Mouse (Mus musculus) stomach, embryonic 16.5 days (tissue): ENCODE data around the gene Zfp692. TPM values are rescaled to one million over a fixed set of nuclear protein-coding genes. Genes with fewer than 3 reads are reported as not detected.
A peak's percentile ranks its signal among the peaks of the same experiment; 100 is the strongest.

Source experiments
- ATAC-seq: fragments of 200-750 bp; cut with Nextera tagmentation; 2 replicates; pipeline ENCODE4 v1.8.0; 2017; ENCODE audit warnings: moderate number of reproducible peaks, moderate TSS enrichment; ENCODE audit not compliant: insufficient read depth, low FRiP score
- H3K27ac ChIP-seq: fragments of 300-500 bp; sonication (generic); 2 replicates; pipeline ENCODE4 v1.5.1; 2014; ENCODE audit warnings: low read length
- H3K27me3 ChIP-seq: fragments of 300-500 bp; sonication (generic); 2 replicates; pipeline ENCODE4 v1.6.1; 2014; ENCODE audit warnings: low read length, control low read depth, mixed read lengths; ENCODE audit not compliant: control insufficient read depth, insufficient read depth
- H3K36me3 ChIP-seq: fragments of 300-500 bp; sonication (generic); 2 replicates; pipeline ENCODE4 v1.6.1; 2014; ENCODE audit warnings: low read length; ENCODE audit not compliant: control insufficient read depth, insufficient read depth
- H3K4me1 ChIP-seq: fragments of 300-500 bp; sonication (generic); 2 replicates; pipeline ENCODE4 v1.6.1; 2014; ENCODE audit warnings: low read length, control low read depth, mixed read lengths; ENCODE audit not compliant: control insufficient read depth, insufficient read depth
- H3K4me2 ChIP-seq: fragments of 300-500 bp; sonication (generic); 2 replicates; pipeline ENCODE4 v1.6.1; 2014; ENCODE audit warnings: low read depth, low read length, mixed read lengths
- H3K4me3 ChIP-seq: fragments of 300-500 bp; sonication (generic); replicated peaks from 2 replicates; pipeline ENCODE4 v1.5.1; 2014; ENCODE audit warnings: mild to moderate bottlenecking, low read length
- H3K9ac ChIP-seq: fragments of 300-500 bp; sonication (generic); 2 replicates; pipeline ENCODE4 v1.6.1; 2014; ENCODE audit warnings: low read length
- H3K9me3 ChIP-seq: fragments of 300-500 bp; sonication (generic); replicated peaks from 2 replicates; pipeline ENCODE4 v1.6.1; 2016; ENCODE audit warnings: low read length, control low read depth; ENCODE audit not compliant: control insufficient read depth
- WGBS: fragments of 180-500 bp; shearing (Covaris S2); extraction: QIAGEN DNeasy Blood & Tissue Kit; methylation state at CpG from one replicate; pipeline ENCODE4 v1.1.7; 2014; 5-methylcytosine and 5-hydroxymethylcytosine counted together
- polyA plus RNA-seq: library from polyadenylated mRNA; unstranded; fragments of >200 nt; fragmentation: Nextera tagmentation; extraction: Ambion mirVana; gene quantifications from 2 replicates; pipeline ENCODE4 v1.2.1, GENCODE M21; 2015

Zfp692 gene
- polyA plus RNA-seq, 1 experiment from 2014 or later: 28.8 TPM

DNA sequence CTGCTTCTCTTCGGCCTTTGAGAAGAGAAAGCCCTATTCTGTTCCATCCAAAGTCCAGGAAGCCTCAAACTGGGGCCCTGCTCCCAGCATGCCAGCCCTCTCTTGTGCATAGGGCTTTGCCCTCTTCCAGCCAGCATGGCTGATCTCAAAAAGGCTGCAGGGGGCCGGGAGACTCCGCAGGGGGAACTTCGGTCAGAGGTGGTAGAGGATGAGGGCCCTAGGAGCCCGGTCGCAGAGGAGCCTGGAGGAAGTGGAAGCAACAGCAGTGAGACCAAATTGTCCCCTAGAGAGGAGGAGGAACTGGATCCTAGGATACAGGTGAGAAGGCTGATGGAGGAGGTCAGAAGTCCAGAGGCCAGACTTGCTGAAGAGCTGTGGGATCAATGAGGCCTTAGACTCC is 24.7 kb downstream of the Zfp692 start:
- 73% methylated on average over 6 of the region's 6 CpGs for WGBS
- Histone ChIP-seq H3K9ac (peak overlapping the region; percentile 87), H3K27ac (no peak overlapping the region), H3K4me1 (peaks cover 28% of the 10 kb centered on the region), H3K27me3 (no peaks in the 10 kb centered on the region), H3K36me3 (peaks cover 10% of the 10 kb centered on the region), H3K9me3 (no peaks in the 10 kb centered on the region; the same call in 1 of the 2 replicates), H3K4me3 (peak overlapping the region; percentile 91), H3K4me2 (peak overlapping the region; percentile 89)
- no peak for ATAC-seq

DNA sequence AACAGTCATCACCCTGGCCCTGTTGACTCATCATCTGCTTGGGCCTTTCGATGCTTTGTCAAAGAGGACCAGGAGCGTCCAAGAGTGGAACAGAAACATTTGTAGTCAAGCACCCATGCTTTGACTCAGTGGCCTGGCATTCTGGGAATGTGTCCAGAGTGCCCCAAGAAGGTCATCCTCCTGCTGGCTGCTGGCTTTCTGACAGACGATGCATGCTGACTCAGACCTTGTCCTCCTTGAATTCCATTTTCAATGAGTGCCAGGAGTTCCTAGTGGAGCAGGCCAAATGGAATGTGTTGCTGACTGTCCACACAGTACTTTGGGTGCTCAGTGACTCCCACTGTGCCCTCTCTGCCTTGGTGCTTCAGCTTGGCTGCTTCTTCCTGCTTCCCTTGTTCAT is 27.9 kb downstream of the Zfp692 start:
- Histone ChIP-seq H3K9ac (no peak overlapping the region), H3K36me3 (peaks cover 15% of the 10 kb centered on the region), H3K9me3 (no peaks in the 10 kb centered on the region), H3K27me3 (no peaks in the 10 kb centered on the region), H3K27ac (no peak overlapping the region), H3K4me3 (no peak overlapping the region), H3K4me1 (peaks cover 15% of the 10 kb centered on the region), H3K4me2 (no peak overlapping the region)
- WGBS: 64% methylated on average over 3 of the region's 3 CpGs
- ATAC-seq: no peak

DNA sequence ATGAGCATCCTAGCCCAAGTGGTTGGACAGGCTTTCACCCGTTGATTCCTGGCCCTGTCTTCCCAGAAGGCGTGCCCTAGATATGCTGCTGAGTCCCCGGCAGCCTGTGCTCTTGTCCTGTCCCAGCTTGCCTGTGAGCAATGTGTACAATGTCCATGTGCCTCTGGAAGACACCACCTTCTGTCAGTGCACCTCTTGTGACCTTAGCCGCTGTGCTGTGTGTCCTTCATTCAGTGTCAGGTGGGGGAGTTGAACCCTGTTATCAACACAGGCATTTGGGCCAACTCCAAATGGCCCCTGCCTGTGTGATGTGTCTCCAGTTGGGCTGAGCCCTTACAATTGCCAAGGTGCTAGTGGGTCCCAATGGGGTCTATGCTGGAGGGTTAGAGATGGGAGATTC is 39.9 kb downstream of the Zfp692 start:
- H3K9ac ChIP-seq: no peak overlapping the region
- no peak overlapping the region for H3K4me2 ChIP-seq
- 0 out of 2 replicates have a peak overlapping the region, but pooled peaks have one; percentile 14 for H3K27ac ChIP-seq
- no peaks in the 10 kb centered on the region for H3K27me3 ChIP-seq
- peaks cover 13% of the 10 kb centered on the region; the same call in 1 of the 2 replicates for H3K36me3 ChIP-seq
- no peak for ATAC-seq
- no peak overlapping the region for H3K4me3 ChIP-seq
- WGBS: 78% methylated on average over 4 of the region's 4 CpGs
- no peaks in the 10 kb centered on the region for H3K9me3 ChIP-seq
- no peaks in the 10 kb centered on the region for H3K4me1 ChIP-seq

DNA sequence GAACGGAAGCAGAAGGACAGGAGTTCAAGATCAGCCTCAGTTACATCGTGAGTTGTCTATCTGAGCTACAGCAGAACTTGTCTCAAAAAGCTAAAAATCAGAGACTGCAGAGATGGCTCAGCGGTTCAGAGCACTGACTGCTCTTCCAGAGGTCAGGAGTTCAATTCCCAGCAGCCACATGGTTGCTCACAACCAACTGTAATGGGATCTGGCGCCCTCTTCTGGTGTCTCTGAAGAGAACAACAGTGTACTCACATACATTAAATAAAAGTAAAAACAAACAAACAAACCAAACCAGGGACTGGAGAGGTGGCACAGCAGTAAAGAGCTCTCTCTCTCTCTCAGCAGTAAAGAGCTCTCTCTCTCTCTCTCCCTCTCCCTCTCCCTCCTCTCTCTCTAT is 43.8 kb downstream of the Zfp692 start:
- Histone ChIP-seq H3K27ac (no peak overlapping the region), H3K27me3 (no peaks in the 10 kb centered on the region), H3K9me3 (no peaks in the 10 kb centered on the region), H3K36me3 (0 out of 2 replicates have a peak, but pooled peaks cover 5% of the 10 kb centered on the region), H3K9ac (no peak overlapping the region), H3K4me2 (no peak overlapping the region), H3K4me3 (no peak overlapping the region), H3K4me1 (no peaks in the 10 kb centered on the region)
- 66% methylated on average over 4 of the region's 4 CpGs for WGBS
- ATAC-seq: no peak

DNA sequence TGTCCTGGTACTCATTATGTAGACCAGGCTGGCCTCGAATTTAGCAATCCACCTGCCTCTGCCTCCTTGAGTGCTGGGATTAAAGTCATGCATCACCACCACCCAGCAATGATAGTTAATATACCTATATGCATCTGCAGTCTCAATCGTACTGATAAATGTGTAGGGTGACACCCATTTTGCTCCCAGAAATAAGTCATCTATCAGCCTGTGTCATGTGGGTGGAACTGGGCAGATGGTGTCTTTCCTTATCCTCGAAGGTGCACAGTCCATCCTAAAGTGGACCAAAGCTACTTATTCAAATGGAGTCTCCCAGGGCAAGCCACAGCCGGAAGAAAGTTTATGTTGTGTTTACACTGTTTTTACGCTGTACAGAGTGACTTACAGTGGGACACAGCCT is 44.3 kb downstream of the Zfp692 start:
- H3K27ac ChIP-seq: no peak overlapping the region
- 76% methylated on average over 5 of the region's 5 CpGs for WGBS
- no peak overlapping the region for H3K4me3 ChIP-seq
- H3K9me3 ChIP-seq: no peaks in the 10 kb centered on the region
- 0 out of 2 replicates have a peak, but pooled peaks cover under 1% of the 10 kb centered on the region for H3K36me3 ChIP-seq
- H3K27me3 ChIP-seq: no peaks in the 10 kb centered on the region
- H3K9ac ChIP-seq: no peak overlapping the region
- H3K4me2 ChIP-seq: no peak overlapping the region
- H3K4me1 ChIP-seq: no peaks in the 10 kb centered on the region
- ATAC-seq: no peak

DNA sequence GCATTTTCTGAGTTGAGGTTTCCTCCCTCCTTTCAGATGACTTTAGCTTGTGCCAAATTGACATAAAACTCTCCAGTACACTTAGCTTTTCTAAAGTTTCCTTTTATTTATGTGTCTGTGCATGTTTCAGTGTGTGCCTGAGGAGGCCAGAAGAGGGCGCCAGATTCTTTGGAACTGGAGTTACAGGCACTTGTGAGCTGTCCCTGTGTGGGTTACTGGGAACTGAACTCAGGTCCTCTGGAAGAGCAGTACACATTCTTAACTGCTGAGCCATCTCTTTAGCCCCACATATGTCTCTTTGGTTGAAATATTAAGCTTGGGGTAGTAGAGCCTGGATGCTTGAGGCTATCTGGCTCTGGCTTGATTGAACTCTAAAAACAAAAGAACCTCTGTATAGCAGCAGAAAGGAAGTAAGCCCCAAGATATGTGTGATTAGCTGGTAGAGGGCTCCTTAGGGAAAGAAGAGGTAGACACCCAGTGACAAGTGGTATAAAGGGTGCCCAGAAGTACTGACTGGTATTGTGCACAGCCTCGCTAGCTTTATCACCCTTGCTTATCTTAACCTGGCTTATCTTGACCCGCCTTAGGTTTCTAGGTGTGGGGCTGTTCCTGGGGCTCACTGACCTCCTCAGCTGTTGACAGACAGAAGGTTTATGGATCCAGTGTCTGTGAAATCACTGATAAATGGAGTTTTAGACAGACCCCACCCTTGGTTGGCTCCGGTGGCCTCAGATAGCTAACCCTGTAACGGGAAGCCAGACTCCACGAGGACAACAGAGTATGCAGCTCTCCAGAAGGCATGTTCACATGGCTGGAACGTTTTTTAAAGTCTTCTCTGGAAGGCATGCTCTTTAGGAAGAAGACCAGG is 46.0 kb downstream of the Zfp692 start:
- peak overlapping the region; percentile 13 for H3K27ac ChIP-seq
- ATAC-seq: peak; percentile 85
- H3K4me2 ChIP-seq: no peak overlapping the region
- H3K36me3 ChIP-seq: no peaks in the 10 kb centered on the region
- H3K9me3 ChIP-seq: no peaks in the 10 kb centered on the region
- no peak overlapping the region for H3K4me3 ChIP-seq
- 28% methylated on average over 7 of the region's 7 CpGs for WGBS
- no peaks in the 10 kb centered on the region for H3K27me3 ChIP-seq
- H3K9ac ChIP-seq: no peak overlapping the region
- H3K4me1 ChIP-seq: no peaks in the 10 kb centered on the region

DNA sequence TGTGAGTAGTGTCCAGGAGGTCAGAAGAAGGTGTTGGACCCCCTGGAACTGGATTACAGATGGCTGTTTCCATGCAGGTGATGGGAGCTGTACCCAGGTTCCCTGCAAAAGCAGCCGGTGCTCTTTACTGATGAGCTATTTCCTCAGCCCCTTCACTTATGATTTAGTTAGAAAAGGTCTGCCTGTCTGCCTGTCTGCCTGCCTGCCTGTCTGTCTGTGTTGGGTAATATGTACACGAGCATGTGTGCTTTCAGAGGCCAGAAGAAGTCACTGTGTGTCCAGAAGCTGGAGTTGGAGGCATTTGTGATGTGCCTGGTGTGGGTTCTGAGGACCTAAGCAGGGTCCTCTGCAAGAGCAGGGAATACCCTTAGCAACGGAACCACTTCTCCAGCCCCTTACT is 46.8 kb downstream of the Zfp692 start:
- no peak for ATAC-seq
- Histone ChIP-seq H3K27me3 (no peaks in the 10 kb centered on the region), H3K4me3 (no peak overlapping the region), H3K27ac (peak overlapping the region; percentile 13; the same call in 1 of the 2 replicates), H3K9ac (no peak overlapping the region), H3K9me3 (no peaks in the 10 kb centered on the region), H3K4me2 (no peak overlapping the region), H3K4me1 (no peaks in the 10 kb centered on the region), H3K36me3 (no peaks in the 10 kb centered on the region)
- WGBS: 60% methylated on average over 3 of the region's 3 CpGs

DNA sequence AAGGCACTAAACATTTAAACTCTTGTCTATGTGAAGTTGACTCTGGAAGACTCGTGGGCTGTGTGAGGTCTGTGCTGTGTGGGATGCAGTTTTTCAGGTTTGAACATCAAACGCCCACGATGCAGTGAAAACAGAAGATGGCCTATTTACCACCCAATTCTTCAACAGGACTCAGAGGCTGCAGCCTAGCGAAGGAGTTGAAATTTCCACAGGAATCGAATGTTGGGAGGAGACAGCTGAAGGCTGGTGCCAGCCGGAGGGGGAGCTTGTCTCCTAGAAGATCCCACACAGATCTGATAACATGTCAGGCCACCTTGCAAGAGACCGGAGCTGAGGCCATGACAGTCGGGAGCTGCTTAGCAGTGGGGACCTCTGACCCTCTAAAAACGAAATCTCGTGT is 47.6 kb downstream of the Zfp692 start:
- no peak overlapping the region for H3K4me2 ChIP-seq
- H3K4me3 ChIP-seq: no peak overlapping the region
- 52% methylated on average over 10 of the region's 10 CpGs for WGBS
- H3K4me1 ChIP-seq: no peaks in the 10 kb centered on the region
- H3K27ac ChIP-seq: no peak overlapping the region
- H3K36me3 ChIP-seq: no peaks in the 10 kb centered on the region
- ATAC-seq: no peak
- H3K27me3 ChIP-seq: no peaks in the 10 kb centered on the region
- H3K9me3 ChIP-seq: no peaks in the 10 kb centered on the region
- no peak overlapping the region for H3K9ac ChIP-seq

DNA sequence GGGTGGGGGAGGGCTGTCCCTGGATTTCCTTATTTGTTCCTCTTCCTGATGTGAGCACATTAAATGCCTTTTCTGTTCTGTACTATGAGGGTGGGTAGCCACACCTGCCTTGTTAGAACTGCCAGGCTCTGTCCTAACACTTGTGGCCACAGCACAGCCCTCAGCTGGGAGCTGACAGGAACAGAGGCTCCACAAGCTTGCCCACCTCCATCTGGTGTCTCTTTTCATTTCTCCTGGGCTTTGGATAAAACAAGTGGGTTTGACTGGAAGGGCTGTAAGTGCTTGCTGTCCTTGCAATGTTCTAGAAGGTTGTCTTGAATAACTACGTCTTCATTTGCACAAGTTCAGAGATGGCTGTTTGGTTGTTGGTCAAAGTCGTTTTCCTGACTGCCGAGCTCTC is 48.1 kb downstream of the Zfp692 start:
- no peaks in the 10 kb centered on the region for H3K4me1 ChIP-seq
- H3K27me3 ChIP-seq: no peaks in the 10 kb centered on the region
- 67% methylated on average over 3 of the region's 3 CpGs for WGBS
- no peak for ATAC-seq
- H3K4me3 ChIP-seq: no peak overlapping the region
- H3K4me2 ChIP-seq: no peak overlapping the region
- no peaks in the 10 kb centered on the region for H3K9me3 ChIP-seq
- H3K36me3 ChIP-seq: no peaks in the 10 kb centered on the region
- H3K9ac ChIP-seq: no peak overlapping the region
- 0 out of 2 replicates have a peak overlapping the region, but pooled peaks have one; percentile 34 for H3K27ac ChIP-seq
